Mouse (Mus musculus): ENCODE results near the gene Tmem165. TPM values are rescaled to one million over a fixed set of nuclear protein-coding genes. Genes with fewer than 3 reads are reported as not detected.

Tmem165 gene
- polyA plus RNA-seq, 1 experiment from 2014 or later = 99.0 TPM

GRCm38 (mm10) chr5:76176841-76177240 is 6.8 kb upstream of the Tmem165 start:
- H3K27ac ChIP-seq = no peak overlapping the region
- no peak overlapping the region for H3K4me2 ChIP-seq
- 49% methylated on average over 11 of the region's 11 CpGs for WGBS
- H3K36me3 ChIP-seq = no peaks in the 10 kb centered on the region
- peaks cover 9% of the 10 kb centered on the region for H3K4me1 ChIP-seq
- no peak overlapping the region for H3K9ac ChIP-seq
- no peaks in the 10 kb centered on the region for H3K27me3 ChIP-seq (replicated peaks)
- no peaks in the 10 kb centered on the region for H3K9me3 ChIP-seq
- ATAC-seq (ENCODE audit: insufficient read depth, low FRiP score, low read depth) = no peak
- no peak overlapping the region for H3K4me3 ChIP-seq (replicated peaks)

DNA sequence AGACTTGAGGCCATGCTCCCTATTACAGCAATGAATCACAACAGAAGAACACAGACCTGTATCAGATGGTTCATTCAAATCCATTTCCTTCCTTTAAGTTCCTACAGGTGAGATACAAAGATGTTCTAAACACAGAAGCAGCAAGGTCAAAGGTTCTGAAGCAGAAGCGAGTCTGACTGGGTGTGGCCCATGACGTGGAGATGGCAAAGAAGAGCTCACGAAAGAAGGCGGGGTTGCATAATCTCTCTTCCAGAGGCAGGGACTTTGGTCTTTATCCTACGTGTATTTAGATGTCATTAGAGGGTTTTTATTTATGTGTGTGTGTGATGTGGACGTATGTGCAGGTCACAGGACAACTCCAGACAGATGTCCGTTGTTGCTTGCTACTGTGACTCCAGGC is 6.0 kb upstream of the Tmem165 start:
- Histone ChIP-seq H3K9ac (no peak overlapping the region), H3K27ac (no peak overlapping the region), H3K4me3 (replicated peaks) (no peak overlapping the region), H3K27me3 (replicated peaks) (no peaks in the 10 kb centered on the region), H3K4me1 (peaks cover 9% of the 10 kb centered on the region), H3K36me3 (no peaks in the 10 kb centered on the region), H3K9me3 (no peaks in the 10 kb centered on the region), H3K4me2 (no peak overlapping the region)
- WGBS = 63% methylated on average over 7 of the region's 7 CpGs
- ATAC-seq (ENCODE audit: insufficient read depth, low FRiP score, low read depth) = no peak

DNA sequence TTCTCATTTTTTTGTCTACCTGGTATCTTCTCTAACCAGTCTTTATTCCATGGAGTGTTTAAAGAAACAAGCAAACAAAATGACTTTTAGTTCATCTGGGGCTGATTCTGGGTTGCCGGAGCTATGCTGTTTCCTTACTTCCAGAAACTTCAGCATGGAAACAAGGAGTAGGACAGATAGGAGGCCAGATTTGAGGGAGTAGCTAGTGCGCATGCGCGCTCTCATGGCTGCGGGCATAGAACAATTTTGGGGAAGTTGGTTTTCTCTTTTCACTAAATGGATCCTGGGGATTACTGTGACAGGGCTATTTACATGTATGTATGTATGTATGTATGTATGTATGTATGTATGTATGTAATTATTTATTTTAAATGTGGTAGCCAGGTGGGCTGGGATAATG is 4.5 kb upstream of the Tmem165 start:
- H3K9ac ChIP-seq = no peak overlapping the region
- 94% methylated on average over 5 of the region's 5 CpGs for WGBS
- H3K4me1 ChIP-seq = peaks cover 9% of the 10 kb centered on the region
- H3K4me3 ChIP-seq (replicated peaks) = no peak overlapping the region
- no peaks in the 10 kb centered on the region for H3K9me3 ChIP-seq
- no peaks in the 10 kb centered on the region for H3K27me3 ChIP-seq (replicated peaks)
- H3K4me2 ChIP-seq = no peak overlapping the region
- H3K27ac ChIP-seq = no peak overlapping the region
- no peak for ATAC-seq (ENCODE audit: insufficient read depth, low FRiP score, low read depth)
- H3K36me3 ChIP-seq = no peaks in the 10 kb centered on the region

- WGBS = 83% methylated on average over 5 of the region's 5 CpGs
- ATAC-seq (ENCODE audit: insufficient read depth, low FRiP score, low read depth) = no peak
- no peak overlapping the region for H3K9ac ChIP-seq
- no peaks in the 10 kb centered on the region for H3K27me3 ChIP-seq (replicated peaks)
- no peaks in the 10 kb centered on the region for H3K36me3 ChIP-seq
- H3K4me3 ChIP-seq (replicated peaks) = no peak overlapping the region
- no peak overlapping the region for H3K4me2 ChIP-seq
- H3K27ac ChIP-seq = no peak overlapping the region
- H3K9me3 ChIP-seq = no peaks in the 10 kb centered on the region
- peaks cover 9% of the 10 kb centered on the region for H3K4me1 ChIP-seq
Observed at GRCm38 (mm10) chr5:76179791-76180190, 3.9 kb upstream of the Tmem165 start.

DNA sequence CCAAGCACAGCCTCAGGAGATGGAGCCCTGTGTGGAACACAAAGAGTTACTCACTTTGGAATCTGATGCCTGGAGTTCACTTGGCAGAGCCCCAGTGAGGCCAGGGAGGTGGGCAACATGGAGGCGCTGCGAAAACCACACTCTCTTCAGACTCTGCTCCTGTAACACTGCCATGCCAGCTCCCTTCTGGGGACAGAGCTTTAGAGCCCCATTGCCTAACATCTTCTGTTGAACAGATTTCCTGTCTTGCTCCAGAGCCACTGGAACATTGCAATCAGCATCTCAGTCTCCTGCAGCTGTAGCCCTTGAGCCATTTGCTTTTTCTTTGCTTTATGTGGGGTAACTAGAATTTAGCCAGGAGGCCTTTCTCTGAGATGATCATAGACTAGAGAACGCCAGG is 1.4 kb upstream of the Tmem165 start:
- Histone ChIP-seq H3K9me3 (no peaks in the 10 kb centered on the region), H3K9ac (no peak overlapping the region), H3K36me3 (no peaks in the 10 kb centered on the region), H3K4me2 (no peak overlapping the region), H3K4me1 (peaks cover 12% of the 10 kb centered on the region), H3K27me3 (replicated peaks) (no peaks in the 10 kb centered on the region), H3K4me3 (replicated peaks) (no peak overlapping the region), H3K27ac (no peak overlapping the region)
- ATAC-seq (ENCODE audit: insufficient read depth, low FRiP score, low read depth) = no peak
- 56% methylated on average over 3 of the region's 3 CpGs for WGBS

DNA sequence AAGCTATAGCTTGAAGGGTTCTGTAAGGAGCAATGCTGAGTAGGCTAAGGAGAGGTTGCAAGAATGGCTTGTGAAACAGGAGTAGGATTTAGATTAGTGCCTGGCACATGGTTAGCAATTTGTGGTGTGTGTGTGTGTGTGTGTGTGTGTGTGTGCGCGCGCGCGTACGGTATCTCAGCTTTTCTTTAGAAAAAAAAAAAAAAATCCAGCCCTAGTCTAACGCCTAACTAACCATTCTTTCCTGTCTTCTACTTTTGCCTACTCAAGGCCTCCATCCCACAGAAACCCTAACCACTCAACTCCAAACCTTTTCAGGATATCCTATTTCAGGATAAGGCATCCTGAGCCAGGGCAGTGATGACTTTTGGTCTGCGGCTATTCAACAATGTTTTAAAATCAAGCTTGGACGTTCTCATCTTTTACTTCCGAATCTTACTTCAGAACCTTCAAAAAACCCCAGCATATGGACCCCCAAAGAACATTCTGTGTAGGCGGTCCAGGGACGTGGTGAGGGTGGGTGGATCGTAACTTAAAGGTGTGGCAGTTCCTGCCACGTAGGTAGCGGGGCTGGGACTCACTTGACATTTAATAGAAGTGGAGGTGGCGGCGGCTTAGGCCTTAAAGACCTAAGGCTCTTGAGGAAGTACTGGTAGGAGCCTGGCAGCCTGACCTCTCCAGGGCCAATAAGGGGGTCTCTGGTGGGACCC is 484 bp upstream of the Tmem165 start:
- WGBS = 33% methylated on average over 17 of the region's 17 CpGs
- H3K36me3 ChIP-seq = no peaks in the 10 kb centered on the region
- H3K4me1 ChIP-seq = peaks cover 12% of the 10 kb centered on the region
- H3K4me3 ChIP-seq (replicated peaks) = peak overlapping the region; percentile 96
- no peaks in the 10 kb centered on the region for H3K27me3 ChIP-seq (replicated peaks)
- ATAC-seq (ENCODE audit: insufficient read depth, low FRiP score, low read depth) = no peak; the same call in 1 of the 2 replicates
- H3K9ac ChIP-seq = peak overlapping the region; percentile 89
- no peaks in the 10 kb centered on the region for H3K9me3 ChIP-seq
- peak overlapping the region; percentile 83 for H3K4me2 ChIP-seq
- peak overlapping the region; percentile 97 for H3K27ac ChIP-seq

DNA sequence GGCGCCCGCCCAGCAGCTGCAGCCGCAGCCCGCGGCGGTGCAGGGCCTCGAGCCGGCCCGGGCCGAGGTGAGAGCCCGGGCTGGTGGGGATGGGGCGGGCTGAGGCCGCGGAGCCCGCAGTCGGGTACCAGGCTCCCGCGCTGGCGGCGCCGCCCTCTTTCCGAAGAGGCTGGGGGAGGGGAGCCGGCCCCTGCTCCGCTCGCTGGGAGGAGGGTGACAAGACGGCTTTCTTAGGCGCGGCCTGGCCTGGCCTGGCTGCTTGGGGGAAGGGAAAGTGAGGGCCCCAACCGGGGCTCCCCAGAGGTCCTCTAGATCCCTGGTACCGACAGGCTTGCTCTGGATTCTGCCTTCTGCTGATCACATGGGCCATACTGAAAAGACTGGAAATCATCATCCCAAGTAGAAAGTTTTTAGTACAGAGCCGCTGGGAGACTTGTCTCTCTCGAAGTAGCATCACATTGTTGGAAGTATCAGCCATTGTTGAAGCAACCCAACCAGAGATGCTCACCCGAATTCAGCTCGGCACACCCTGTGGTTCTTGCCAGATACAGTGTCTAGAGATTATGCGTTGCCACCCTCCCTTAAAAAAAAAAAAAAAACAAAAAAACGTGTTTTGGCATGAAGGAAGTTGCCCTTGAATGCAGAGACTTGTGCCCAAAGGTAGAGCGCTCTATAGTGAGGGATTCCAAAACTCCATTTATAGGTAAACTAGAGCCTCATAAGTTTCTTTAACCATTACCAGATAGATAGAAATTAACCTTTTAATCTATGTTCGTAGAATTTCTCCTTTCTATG is 803 bp downstream of the Tmem165 start:
- Histone ChIP-seq H3K4me2 (peak overlapping the region; percentile 83), H3K9me3 (no peaks in the 10 kb centered on the region), H3K27ac (peak overlapping the region; percentile 97), H3K27me3 (replicated peaks) (no peaks in the 10 kb centered on the region), H3K4me1 (peaks cover 12% of the 10 kb centered on the region), H3K36me3 (no peaks in the 10 kb centered on the region), H3K4me3 (replicated peaks) (peak overlapping the region; percentile 96), H3K9ac (peak overlapping the region; percentile 89)
- 5% methylated on average over 37 of the region's 38 CpGs for WGBS
- ATAC-seq (ENCODE audit: insufficient read depth, low FRiP score, low read depth) = peak; percentile 85

DNA sequence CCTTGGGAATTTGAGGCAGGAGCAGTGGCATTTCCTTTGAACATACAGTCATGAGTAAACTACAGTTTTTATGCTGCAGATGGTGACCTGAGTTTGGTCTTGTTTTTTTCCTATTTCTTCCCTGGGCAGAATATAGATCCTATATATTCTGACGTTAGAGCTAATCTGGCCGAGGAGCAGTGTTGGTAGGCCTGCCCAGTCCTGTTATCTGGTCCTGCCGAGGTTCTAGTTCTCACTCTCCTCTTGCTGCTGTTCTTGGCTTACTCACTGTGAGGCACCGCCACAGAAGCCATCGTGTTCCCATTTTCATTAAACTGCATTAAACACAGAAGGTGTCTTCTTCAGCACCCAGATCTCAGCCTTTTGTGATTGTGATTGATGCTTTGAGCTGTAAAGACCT is 4.2 kb downstream of the Tmem165 start:
- Histone ChIP-seq H3K27me3 (replicated peaks) (no peaks in the 10 kb centered on the region), H3K36me3 (no peaks in the 10 kb centered on the region), H3K9ac (no peak overlapping the region), H3K4me2 (no peak overlapping the region), H3K4me1 (peaks cover 12% of the 10 kb centered on the region), H3K4me3 (replicated peaks) (no peak overlapping the region), H3K9me3 (no peaks in the 10 kb centered on the region), H3K27ac (no peak overlapping the region)
- 77% methylated on average over 5 of the region's 5 CpGs for WGBS
- no peak for ATAC-seq (ENCODE audit: insufficient read depth, low FRiP score, low read depth)

- no peak for ATAC-seq (ENCODE audit: insufficient read depth, low FRiP score, low read depth)
- WGBS = 76% methylated on average over 4 of the region's 4 CpGs
Observed at GRCm38 (mm10) chr5:76190609-76191008, 6.9 kb downstream of the Tmem165 start.

GRCm38 (mm10) chr5:76193075-76193474 is 9.4 kb downstream of the Tmem165 start:
- 0 out of 2 replicates have a peak, but pooled peaks cover 3% of the 10 kb centered on the region for H3K36me3 ChIP-seq
- H3K4me3 ChIP-seq (replicated peaks) = no peak overlapping the region
- H3K27me3 ChIP-seq (replicated peaks) = no peaks in the 10 kb centered on the region
- H3K27ac ChIP-seq = no peak overlapping the region
- no peaks in the 10 kb centered on the region for H3K9me3 ChIP-seq
- ATAC-seq (ENCODE audit: insufficient read depth, low FRiP score, low read depth) = no peak
- H3K4me2 ChIP-seq = no peak overlapping the region
- no peaks in the 10 kb centered on the region; the same call in 1 of the 2 replicates for H3K4me1 ChIP-seq
- no peak overlapping the region for H3K9ac ChIP-seq

More at GRCm38 (mm10) chr5:76190609-76191008, 6.9 kb downstream of the Tmem165 start:
- H3K36me3 ChIP-seq = 0 out of 2 replicates have a peak, but pooled peaks cover 3% of the 10 kb centered on the region
- no peak overlapping the region for H3K9ac ChIP-seq
- H3K27me3 ChIP-seq (replicated peaks) = no peaks in the 10 kb centered on the region
- peaks cover 6% of the 10 kb centered on the region for H3K4me1 ChIP-seq
- no peak overlapping the region for H3K4me2 ChIP-seq
- no peak overlapping the region for H3K4me3 ChIP-seq (replicated peaks)
- H3K9me3 ChIP-seq = no peaks in the 10 kb centered on the region
- no peak overlapping the region for H3K27ac ChIP-seq

DNA sequence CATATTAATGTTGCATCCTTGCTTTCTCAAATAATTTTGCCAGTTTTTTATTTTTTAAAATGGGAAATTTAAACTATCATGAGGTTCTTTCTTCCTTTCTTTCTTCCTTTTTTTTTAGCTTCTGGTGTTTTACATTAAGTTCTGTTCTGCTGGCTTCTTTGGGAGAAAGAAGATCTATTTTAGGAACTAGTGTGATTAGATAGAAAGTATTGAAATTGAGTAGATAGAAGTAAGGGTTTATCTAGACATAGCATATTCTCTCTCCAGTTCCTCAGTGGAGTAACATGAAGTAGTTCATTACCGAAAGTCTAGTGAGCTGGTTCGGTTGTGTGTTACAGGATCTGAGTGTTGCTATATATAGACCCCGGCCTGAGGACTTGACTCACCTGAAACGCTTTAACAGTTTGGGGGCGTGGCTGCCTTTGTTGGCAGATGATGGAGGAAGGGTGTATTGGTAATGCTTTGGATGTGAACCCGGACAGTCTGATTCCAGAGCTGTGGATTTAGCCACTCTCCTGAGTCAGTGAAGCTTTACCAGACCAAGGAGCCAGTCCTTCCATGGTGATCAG is 10.8 kb downstream of the Tmem165 start:
- 68% methylated on average over 6 of the region's 6 CpGs for WGBS

GRCm38 (mm10) chr5:76199346-76199745 is 15.7 kb downstream of the Tmem165 start:
- H3K27me3 ChIP-seq (replicated peaks) = no peaks in the 10 kb centered on the region
- H3K4me2 ChIP-seq = no peak overlapping the region
- no peaks in the 10 kb centered on the region for H3K4me1 ChIP-seq
- no peak overlapping the region for H3K4me3 ChIP-seq (replicated peaks)
- H3K27ac ChIP-seq = no peak overlapping the region
- ATAC-seq (ENCODE audit: insufficient read depth, low FRiP score, low read depth) = no peak
- H3K9me3 ChIP-seq = no peaks in the 10 kb centered on the region
- H3K36me3 ChIP-seq = peaks cover 22% of the 10 kb centered on the region; the same call in 1 of the 2 replicates
- 89% methylated on average over 13 of the region's 13 CpGs for WGBS
- H3K9ac ChIP-seq = no peak overlapping the region

More for the DNA sequence above, 10.8 kb downstream of the Tmem165 start:
- Histone ChIP-seq H3K4me2 (no peak overlapping the region), H3K27me3 (replicated peaks) (no peaks in the 10 kb centered on the region), H3K9ac (no peak overlapping the region), H3K9me3 (no peaks in the 10 kb centered on the region), H3K4me1 (no peaks in the 10 kb centered on the region), H3K36me3 (0 out of 2 replicates have a peak, but pooled peaks cover 6% of the 10 kb centered on the region), H3K27ac (no peak overlapping the region), H3K4me3 (replicated peaks) (no peak overlapping the region)
- no peak for ATAC-seq (ENCODE audit: insufficient read depth, low FRiP score, low read depth)
